Mouse (Mus musculus) heart, adult 2 months (tissue): Measurements from ENCODE around the gene Flot1. TPM values are rescaled to one million over a fixed set of nuclear protein-coding genes. Genes with fewer than 3 reads are reported as not detected.

Experiments used
- DNase-seq, 2 experiments: peaks; one replicate each; pipeline ENCODE4 v3.0.0; 2021
- H3K27ac ChIP-seq: fragments of 200-600 bp; 2 replicates; pipeline ENCODE4 v1.8.1; 2022
- H3K27me3 ChIP-seq: fragments of 200-500 bp; 2 replicates; pipeline ENCODE4 v1.6.1; 2012; ENCODE audit warnings: mild to moderate bottlenecking, low read length, inconsistent platforms, mixed read lengths; ENCODE audit not compliant: control insufficient read depth, insufficient read depth
- H3K36me3 ChIP-seq: fragments of 200-500 bp; 2 replicates; pipeline ENCODE4 v1.6.1; 2012; ENCODE audit warnings: low read length, inconsistent platforms; ENCODE audit not compliant: control insufficient read depth, insufficient read depth
- H3K4me1 ChIP-seq: fragments of 200-500 bp; 2 replicates; pipeline ENCODE4 v1.6.1; 2011; ENCODE audit warnings: low read length; ENCODE audit not compliant: control insufficient read depth, insufficient read depth
- H3K4me3 ChIP-seq: fragments of 200-600 bp; 2 replicates; pipeline ENCODE4 v1.8.1; 2022
- H3K79me2 ChIP-seq: fragments of 200-500 bp; replicated peaks from 2 replicates; pipeline ENCODE4 v1.6.1; 2012; ENCODE audit warnings: mild to moderate bottlenecking, inconsistent platforms, low read length, moderate library complexity, mixed read lengths; ENCODE audit not compliant: control insufficient read depth, insufficient read depth
- H3K9ac ChIP-seq: fragments of 200-500 bp; 2 replicates; pipeline ENCODE4 v1.6.1; 2012; ENCODE audit warnings: low read depth, mild to moderate bottlenecking, control low read depth, inconsistent platforms, low read length, mixed read lengths
- CTCF ChIP-seq: fragments of 200-600 bp; IDR thresholded peaks from 2 replicates; pipeline ENCODE4 v1.8.1; 2022; ENCODE audit warnings: antibody characterized with exemption, mild to moderate bottlenecking, moderate library complexity
- EP300 ChIP-seq: fragments of 200-500 bp; IDR thresholded peaks from 2 replicates; pipeline ENCODE4 v1.6.1; 2011; ENCODE audit warnings: low read depth, low read length, control low read depth; ENCODE audit not compliant: insufficient read depth
- POLR2A ChIP-seq: fragments of 200-500 bp; IDR thresholded peaks from 2 replicates; pipeline ENCODE4 v1.6.1; 2011; ENCODE audit warnings: mild to moderate bottlenecking, low read depth, low read length, control low read depth; ENCODE audit not compliant: insufficient read depth
- WGBS: fragments of 180-500 bp; shearing (Covaris S2); methylation state at CpG from one replicate; pipeline ENCODE4 v1.1.7; 2018; 5-methylcytosine and 5-hydroxymethylcytosine counted together
- intact Hi-C: fragments of 180-260 bp; cut with DNase I; formaldehyde crosslinking; loops from one replicate; pipeline ENCODE4 v1.15.1; 2025
- polyA plus RNA-seq: library from polyadenylated mRNA; depleted of rRNA; stranded (reverse); fragments of >200 nt; gene quantifications from 2 replicates; pipeline ENCODE4 v1.2.3, GENCODE M21; 2012
- total RNA-seq, 2 experiments: library from RNA; stranded (reverse); gene quantifications; 2 replicates each; pipeline ENCODE4 v1.2.3; 2021

Flot1 gene
- total and polyA plus RNA-seq, 3 experiments = 133 to 148 (median 138) TPM

GRCm38 (mm10) chr17:35868165-35868820 lies 45.3 kb downstream of the Flot1 start:
- Histone ChIP-seq H3K9ac (peak overlapping the region; percentile 91), H3K27ac (peak overlapping the region; percentile 98), H3K4me3 (peak overlapping the region; percentile 61), H3K4me1 (peaks cover 12% of the 10 kb centered on the region), H3K79me2 (no peaks in the 10 kb centered on the region), H3K27me3 (no peaks in the 10 kb centered on the region), H3K36me3 (peaks cover 3% of the 10 kb centered on the region; the same call in 1 of the 2 replicates)
- TF ChIP-seq POLR2A (no peak; the same call in 1 of the 2 replicates), CTCF (no peak), EP300 (no peak)
- 19% methylated on average over 13 of the region's 17 CpGs for WGBS
- intact Hi-C loops = no loop called here
- DNase-seq = peak; percentile 59 to 73

GRCm38 (mm10) chr17:35868961-35869345 lies 45.9 kb downstream of the Flot1 start:
- H3K36me3 ChIP-seq = peaks cover 4% of the 10 kb centered on the region; the same call in 1 of the 2 replicates
- peak overlapping the region; percentile 61 for H3K4me3 ChIP-seq
- 7% methylated on average over 7 of the region's 7 CpGs for whole genome bisulfite sequencing
- H3K27ac ChIP-seq = peak overlapping the region; percentile 98
- no peaks in the 10 kb centered on the region for H3K79me2 ChIP-seq
- TF ChIP-seq EP300 (no peak), POLR2A (no peak), CTCF (no peak)
- intact Hi-C loops = no loop called here
- H3K4me1 ChIP-seq = peaks cover 15% of the 10 kb centered on the region
- H3K9ac ChIP-seq = peak overlapping the region; percentile 91
- no peak for DNase-seq
- no peaks in the 10 kb centered on the region for H3K27me3 ChIP-seq

GRCm38 (mm10) chr17:35869346-35870067 lies 46.5 kb downstream of the Flot1 start:
- 19% methylated on average over 7 of the region's 7 CpGs for WGBS
- Histone ChIP-seq H3K36me3 (peaks cover 7% of the 10 kb centered on the region; the same call in 1 of the 2 replicates), H3K27ac (peak overlapping the region; percentile 98), H3K79me2 (no peaks in the 10 kb centered on the region), H3K4me3 (peak overlapping the region; percentile 61), H3K27me3 (no peaks in the 10 kb centered on the region), H3K9ac (peak overlapping the region; percentile 91), H3K4me1 (peaks cover 14% of the 10 kb centered on the region)
- peak; percentile 67 to 71 for DNase-seq
- intact Hi-C loops = no loop called here
- TF ChIP-seq POLR2A = peak; percentile 38; the same call in 1 of the 2 replicates
- no peak for TF ChIP-seq EP300

GRCm38 (mm10) chr17:35870151-35870883 lies 47.3 kb downstream of the Flot1 start:
- intact Hi-C loops = no loop called here
- Histone ChIP-seq H3K79me2 (no peaks in the 10 kb centered on the region), H3K4me3 (peak overlapping the region; percentile 61), H3K36me3 (peaks cover 8% of the 10 kb centered on the region; the same call in 1 of the 2 replicates), H3K27me3 (no peaks in the 10 kb centered on the region), H3K9ac (peak overlapping the region; percentile 18), H3K27ac (peak overlapping the region; percentile 98), H3K4me1 (peaks cover 10% of the 10 kb centered on the region)
- peak; percentile 46 for TF ChIP-seq CTCF
- peak; percentile 79; the same call in 1 of the 2 replicates for TF ChIP-seq EP300
- TF ChIP-seq POLR2A = peak; percentile 73
- DNase-seq = peak; percentile 79 to 88
- WGBS = 18% methylated on average over 9 of the region's 9 CpGs

- peaks cover 9% of the 10 kb centered on the region; the same call in 1 of the 2 replicates for H3K36me3 ChIP-seq
- peak overlapping the region; percentile 98 for H3K27ac ChIP-seq
- intact Hi-C loops = no loop called here
- H3K79me2 ChIP-seq = no peaks in the 10 kb centered on the region
- WGBS = 25% methylated on average over 8 of the region's 8 CpGs
- H3K4me1 ChIP-seq = peaks cover 10% of the 10 kb centered on the region
- peak overlapping the region; percentile 61 for H3K4me3 ChIP-seq
- peak overlapping the region; percentile 18 for H3K9ac ChIP-seq
- no peaks in the 10 kb centered on the region for H3K27me3 ChIP-seq
- DNase-seq = peak in 1 of 2 experiments; percentile 45
- peak; percentile 71 for TF ChIP-seq CTCF
- TF ChIP-seq EP300 = no peak
These were observed 48.1 kb downstream of the Flot1 start for GRCm38 (mm10) chr17:35870884-35871696.
